Mouse (Mus musculus): ENCODE results near the gene Cabp7.

Gene Cabp7

GRCm38 (mm10) chr11:4704072-4704964, 42.3 kb downstream of the Cabp7 start, which contains the start of the genes Uqcr10 and Zmat5:
Gene Uqcr10 (minus strand): TSS chr11:4704342.
Gene Zmat5 (plus strand): TSS chr11:4704678.
- peak; percentile 92 for DNase-seq (ENCODE audit: low read depth, low spot score)

DNA sequence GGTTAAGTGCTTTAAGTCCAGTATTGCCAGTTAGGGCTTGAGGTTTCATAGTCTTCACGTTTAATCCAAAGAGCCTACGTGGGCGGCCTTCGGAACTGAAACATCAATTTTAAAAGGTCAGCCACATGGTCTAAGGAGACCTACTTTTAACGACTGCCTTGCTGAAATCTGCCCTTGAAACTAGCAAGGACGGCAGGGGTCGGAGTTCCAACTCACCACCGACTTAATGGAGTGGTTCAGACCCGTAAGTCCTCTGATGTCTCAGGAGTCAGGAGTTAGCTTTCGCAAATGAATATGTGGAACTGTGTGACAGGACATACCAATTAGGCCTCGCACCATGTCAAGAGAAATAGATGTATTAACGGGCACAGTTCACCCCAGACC, 42.9 kb downstream of the Cabp7 start:
- DNase-seq (ENCODE audit: low read depth, low spot score): no peak

- DNase-seq (ENCODE audit: low read depth, low spot score): no peak
These were observed 45.9 kb downstream of the Cabp7 start for GRCm38 (mm10) chr11:4700726-4701125.

DNA sequence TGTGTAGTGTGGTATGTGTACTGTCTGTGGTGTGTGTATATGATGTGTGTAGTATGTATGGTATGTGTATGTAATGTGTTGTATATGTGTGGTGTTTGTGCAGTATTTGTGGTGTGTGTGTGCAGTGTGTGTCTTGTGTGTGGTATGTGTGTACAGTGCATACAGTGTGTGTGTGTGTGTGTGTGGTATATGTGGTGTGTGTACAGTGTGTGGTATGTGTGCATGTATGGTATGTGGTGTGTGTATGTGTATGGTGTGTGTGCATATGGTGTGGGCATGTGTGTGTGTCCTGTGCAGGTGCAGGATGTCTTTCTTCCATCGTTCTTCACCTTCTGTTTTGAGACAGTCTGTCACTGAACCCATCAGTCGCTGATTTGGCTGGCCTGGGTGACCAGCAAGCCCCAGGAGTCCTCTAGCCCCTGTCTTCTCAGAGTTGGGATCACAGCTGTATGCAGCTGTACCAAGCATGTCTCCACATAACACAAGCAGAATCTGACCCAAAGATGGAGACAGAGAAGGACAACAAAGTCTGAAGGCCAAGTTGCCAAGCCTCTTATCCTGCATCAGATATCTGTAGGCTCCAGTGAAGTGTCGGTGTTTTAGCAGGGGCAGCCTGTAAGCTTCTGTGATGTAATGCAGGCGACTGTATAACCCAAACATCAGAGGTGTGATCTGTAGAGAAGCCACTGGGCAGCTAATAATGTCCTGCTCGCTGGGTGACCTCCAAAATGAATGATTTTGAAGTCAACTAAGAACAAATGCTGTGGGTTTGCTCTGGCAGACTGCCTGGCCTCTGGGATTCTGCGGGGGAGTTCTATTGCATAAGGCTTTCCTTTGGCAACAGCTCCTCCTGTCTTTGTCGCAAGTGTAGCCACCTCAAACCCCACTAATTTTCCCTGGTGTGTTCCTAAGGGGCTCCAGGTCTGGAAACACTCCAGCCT, 49.3 kb downstream of the Cabp7 start:
- no peak for DNase-seq (ENCODE audit: low read depth, low spot score)

GRCm38 (mm10) chr11:4692162-4692561, 54.4 kb downstream of the Cabp7 start:
- DNase-seq (ENCODE audit: low read depth, low spot score): no peak

- DNase-seq (ENCODE audit: low read depth, low spot score): no peak
These were observed 55.4 kb downstream of the Cabp7 start for GRCm38 (mm10) chr11:4691213-4691612.

DNA sequence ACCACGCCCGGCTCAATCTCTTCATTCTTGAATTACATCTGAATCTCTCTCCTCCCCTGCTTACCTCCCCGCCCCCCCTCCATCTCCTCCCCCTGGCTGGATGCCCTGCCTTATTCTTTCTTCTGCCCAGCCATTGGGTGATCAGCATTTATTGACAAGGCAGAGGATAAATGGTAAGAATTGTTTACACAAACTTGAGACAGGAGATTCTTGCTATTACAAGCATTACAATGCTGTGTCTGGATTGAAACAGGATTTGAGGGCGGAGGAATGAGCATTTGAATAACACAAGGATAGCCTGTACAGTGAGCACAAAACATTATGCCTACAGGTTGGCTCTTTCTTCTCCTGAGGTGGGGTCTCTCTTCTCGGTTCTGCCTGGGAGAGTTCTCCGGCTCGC, 56.2 kb downstream of the Cabp7 start:
- DNase-seq (ENCODE audit: low read depth, low spot score): no peak

GRCm38 (mm10) chr11:4688632-4689380, 57.8 kb downstream of the Cabp7 start:
- DNase-seq (ENCODE audit: low read depth, low spot score): no peak

GRCm38 (mm10) chr11:4687874-4688273, 58.7 kb downstream of the Cabp7 start:
- no peak for DNase-seq (ENCODE audit: low read depth, low spot score)

DNA sequence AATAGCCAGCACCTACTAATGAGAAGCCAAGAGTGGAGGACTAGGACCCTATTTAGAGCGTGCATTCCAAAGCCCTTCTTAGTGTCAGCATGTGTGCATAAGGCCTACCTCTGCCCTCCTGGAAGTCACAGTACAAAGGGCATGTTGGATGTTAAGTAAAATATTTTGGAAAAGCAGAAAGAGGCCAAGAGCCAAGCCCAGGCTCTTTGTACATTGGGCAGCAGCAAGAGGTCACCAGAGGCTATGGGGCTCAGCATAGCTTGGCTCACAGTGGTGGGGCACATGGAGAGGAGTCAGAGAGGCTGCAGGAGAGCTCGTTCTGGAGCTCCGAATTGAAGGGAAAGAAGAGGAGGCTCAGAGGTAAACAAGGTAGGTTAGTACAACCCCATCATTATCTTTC, 59.6 kb downstream of the Cabp7 start:
- no peak for DNase-seq (ENCODE audit: low read depth, low spot score)

Data from retina, postnatal 7 days (tissue).